Mouse (Mus musculus): ENCODE data around the gene Ncbp1. TPM values are rescaled to one million over a fixed set of nuclear protein-coding genes. Genes with fewer than 3 reads are reported as not detected.

Ncbp1 gene
- polyA plus RNA-seq, 1 experiment: not detected

DNA sequence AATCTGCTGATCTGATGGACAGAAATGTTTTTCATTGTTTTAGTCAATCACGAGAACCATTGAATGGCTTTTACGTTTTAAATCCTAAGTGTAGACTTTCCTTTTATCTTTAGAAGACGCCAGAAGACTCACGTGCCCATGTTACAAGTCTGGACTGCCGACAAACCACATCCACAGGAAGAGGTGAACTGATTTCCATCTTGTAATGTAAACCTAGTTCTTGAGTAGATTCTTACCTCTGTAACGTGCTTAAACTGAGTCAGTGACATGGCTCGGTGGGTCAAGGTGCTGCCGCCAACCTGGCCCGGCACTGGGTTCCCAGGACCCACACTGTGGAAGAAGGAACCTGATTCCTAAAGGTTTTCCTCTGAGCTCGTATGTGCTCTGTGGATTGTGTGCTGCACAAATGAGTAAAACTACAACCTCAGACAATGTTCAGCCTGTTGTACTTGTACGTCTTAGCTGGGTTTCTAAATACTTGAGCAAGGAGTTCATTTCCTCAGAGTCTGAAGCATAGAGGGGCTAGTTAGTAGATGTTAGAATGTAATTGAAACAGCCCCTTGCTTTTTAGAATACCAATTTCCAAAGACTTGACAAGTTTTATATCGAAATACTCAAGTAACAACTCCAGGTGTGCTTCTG is 13.6 kb downstream of the Ncbp1 start:
- H3K4me1 ChIP-seq (ENCODE audit: control insufficient read depth, insufficient read depth, low read length): 0 out of 2 replicates have a peak, but pooled peaks cover 4% of the 10 kb centered on the region
- no peak overlapping the region for H3K4me3 ChIP-seq (ENCODE audit: insufficient read depth, low read depth, low read length)
- TF ChIP-seq POLR2A (IDR thresholded peaks at IDR 0.05; ENCODE audit: insufficient read depth, low read depth, low read length) (no peak), CTCF (IDR thresholded peaks at IDR 0.05; ENCODE audit: insufficient read depth, low read depth, low read length) (no peak)
- H3K27ac ChIP-seq (ENCODE audit: insufficient read depth, low read depth, low read length): no peak overlapping the region
- WGBS: 91% methylated on average over 12 of the region's 12 CpGs

DNA sequence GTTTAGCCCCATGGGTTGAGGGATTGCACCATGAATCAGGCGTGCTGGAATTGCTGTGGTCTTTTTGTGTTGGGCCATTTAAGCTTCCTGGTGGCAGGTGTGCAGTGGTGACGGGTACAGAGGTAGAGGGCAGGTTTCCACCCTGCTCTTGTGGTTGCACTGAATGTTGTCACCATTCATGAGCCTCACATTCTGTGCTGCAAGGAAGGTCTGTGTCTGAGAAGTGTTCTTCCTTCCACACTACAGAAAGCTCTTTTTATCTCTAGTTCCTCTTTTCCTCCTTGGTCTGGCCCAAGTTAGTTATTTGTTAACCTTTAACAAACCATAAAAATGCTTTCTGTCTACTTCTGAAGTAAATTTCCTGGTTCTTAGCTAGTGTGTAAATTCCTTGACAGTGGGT is 25.6 kb downstream of the Ncbp1 start:
- WGBS: 91% methylated on average over 2 of the region's 2 CpGs
- TF ChIP-seq CTCF (IDR thresholded peaks at IDR 0.05; ENCODE audit: insufficient read depth, low read depth, low read length) (no peak), POLR2A (IDR thresholded peaks at IDR 0.05; ENCODE audit: insufficient read depth, low read depth, low read length) (no peak)
- no peak overlapping the region for H3K4me3 ChIP-seq (ENCODE audit: insufficient read depth, low read depth, low read length)
- no peaks in the 10 kb centered on the region for H3K4me1 ChIP-seq (ENCODE audit: control insufficient read depth, insufficient read depth, low read length)
- H3K27ac ChIP-seq (ENCODE audit: insufficient read depth, low read depth, low read length): no peak overlapping the region

DNA sequence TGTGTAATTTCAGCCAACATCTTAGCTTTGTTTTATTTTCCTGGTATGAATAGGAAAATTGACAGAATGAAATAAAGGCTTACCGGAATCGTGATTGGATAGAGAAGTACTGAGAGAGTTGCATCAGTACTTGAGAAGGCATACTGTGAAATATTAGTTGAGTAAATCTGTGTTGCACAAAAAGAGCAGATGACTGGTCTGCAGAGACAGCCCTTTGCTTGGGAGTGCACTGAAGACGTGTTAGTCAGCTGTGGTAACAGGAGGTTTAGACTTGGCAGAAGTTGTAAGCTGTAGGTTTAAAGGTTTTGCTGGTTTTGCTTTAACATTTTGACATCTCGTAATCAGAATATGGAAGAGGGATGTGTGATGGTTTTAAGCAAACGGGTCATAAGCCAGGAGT is 27.4 kb downstream of the Ncbp1 start:
- WGBS: 92% methylated on average over 5 of the region's 5 CpGs
- no peak for TF ChIP-seq POLR2A (IDR thresholded peaks at IDR 0.05; ENCODE audit: insufficient read depth, low read depth, low read length)
- no peak for TF ChIP-seq CTCF (IDR thresholded peaks at IDR 0.05; ENCODE audit: insufficient read depth, low read depth, low read length)
- H3K4me3 ChIP-seq (ENCODE audit: insufficient read depth, low read depth, low read length): no peak overlapping the region

DNA sequence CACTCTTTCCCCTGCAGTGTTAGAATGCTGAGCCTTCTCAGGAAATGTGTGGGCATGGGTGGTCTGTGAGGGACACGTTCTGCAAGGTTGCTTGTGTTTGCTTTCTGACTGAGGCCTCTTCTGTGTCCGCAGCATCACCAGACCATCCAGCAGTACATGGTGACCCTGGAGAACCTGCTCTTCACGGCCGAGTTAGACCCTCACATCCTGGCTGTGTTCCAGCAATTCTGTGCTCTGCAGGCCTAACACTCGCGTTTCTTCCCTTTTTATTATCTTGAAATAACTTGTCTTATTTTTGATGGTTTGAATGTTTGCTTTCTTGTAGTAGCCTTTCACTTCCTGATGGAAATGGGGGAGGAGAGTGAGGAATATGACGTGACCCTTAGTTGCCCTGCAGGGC is 33.3 kb downstream of the Ncbp1 start:
- TF ChIP-seq POLR2A (IDR thresholded peaks at IDR 0.05; ENCODE audit: insufficient read depth, low read depth, low read length) (no peak), CTCF (IDR thresholded peaks at IDR 0.05; ENCODE audit: insufficient read depth, low read depth, low read length) (no peak)
- H3K27ac ChIP-seq (ENCODE audit: insufficient read depth, low read depth, low read length): no peak overlapping the region
- H3K4me1 ChIP-seq (ENCODE audit: control insufficient read depth, insufficient read depth, low read length): no peaks in the 10 kb centered on the region
- WGBS: 65% methylated on average over 7 of the region's 7 CpGs
- H3K4me3 ChIP-seq (ENCODE audit: insufficient read depth, low read depth, low read length): no peak overlapping the region

More for the DNA sequence above, 27.4 kb downstream of the Ncbp1 start:
- Histone ChIP-seq H3K4me1 (ENCODE audit: control insufficient read depth, insufficient read depth, low read length) (no peaks in the 10 kb centered on the region), H3K27ac (ENCODE audit: insufficient read depth, low read depth, low read length) (no peak overlapping the region)

DNA sequence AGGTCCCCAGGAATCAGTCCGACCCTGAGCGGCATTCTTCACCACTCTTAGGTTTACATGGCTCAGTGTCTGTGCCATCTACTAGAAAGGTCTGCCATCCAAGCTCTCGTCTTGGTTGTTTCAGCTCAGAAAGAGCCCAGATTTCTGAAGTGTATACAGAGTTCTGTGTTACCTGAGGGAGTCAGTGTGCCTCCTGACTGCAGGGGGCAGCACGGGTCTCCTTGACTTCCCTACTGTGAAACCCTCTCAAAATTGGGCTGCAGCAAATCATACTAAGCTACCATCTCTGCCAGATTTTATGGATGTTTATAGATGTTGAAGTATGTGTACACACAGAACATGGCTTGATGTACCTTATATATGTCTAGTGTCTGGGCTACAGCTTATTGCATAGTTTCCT is 37.9 kb downstream of the Ncbp1 start:
- Histone ChIP-seq H3K4me1 (ENCODE audit: control insufficient read depth, insufficient read depth, low read length) (peaks cover 8% of the 10 kb centered on the region; the same call in 1 of the 2 replicates), H3K4me3 (ENCODE audit: insufficient read depth, low read depth, low read length) (no peak overlapping the region), H3K27ac (ENCODE audit: insufficient read depth, low read depth, low read length) (no peak overlapping the region)
- TF ChIP-seq CTCF (IDR thresholded peaks at IDR 0.05; ENCODE audit: insufficient read depth, low read depth, low read length) (no peak), POLR2A (IDR thresholded peaks at IDR 0.05; ENCODE audit: insufficient read depth, low read depth, low read length) (no peak)
- 79% methylated on average over 4 of the region's 4 CpGs for WGBS

DNA sequence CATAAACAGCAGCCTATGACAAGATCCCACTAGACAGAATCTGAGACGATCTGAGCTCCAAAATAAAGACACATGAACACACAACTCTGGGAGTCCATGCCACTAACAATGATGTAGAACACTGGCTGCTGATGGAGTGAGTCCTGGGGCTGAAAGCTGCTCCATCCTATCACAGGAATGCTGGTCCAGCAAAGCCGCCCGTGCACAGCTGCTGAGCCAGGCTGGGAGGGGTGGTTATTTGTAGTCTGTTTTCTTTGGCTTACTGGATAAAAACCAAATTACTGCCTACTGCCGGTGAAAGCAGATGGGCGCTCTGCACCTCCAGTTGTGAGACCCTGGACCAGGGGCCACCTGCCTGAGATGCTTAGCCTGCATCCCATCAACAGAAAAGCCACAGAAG is 38.6 kb downstream of the Ncbp1 start:
- H3K4me3 ChIP-seq (ENCODE audit: insufficient read depth, low read depth, low read length): no peak overlapping the region
- H3K4me1 ChIP-seq (ENCODE audit: control insufficient read depth, insufficient read depth, low read length): peaks cover 8% of the 10 kb centered on the region; the same call in 1 of the 2 replicates
- no peak for TF ChIP-seq POLR2A (IDR thresholded peaks at IDR 0.05; ENCODE audit: insufficient read depth, low read depth, low read length)
- no peak for TF ChIP-seq CTCF (IDR thresholded peaks at IDR 0.05; ENCODE audit: insufficient read depth, low read depth, low read length)
- no peak overlapping the region for H3K27ac ChIP-seq (ENCODE audit: insufficient read depth, low read depth, low read length)
- WGBS: 33% methylated on average over 5 of the region's 5 CpGs

DNA sequence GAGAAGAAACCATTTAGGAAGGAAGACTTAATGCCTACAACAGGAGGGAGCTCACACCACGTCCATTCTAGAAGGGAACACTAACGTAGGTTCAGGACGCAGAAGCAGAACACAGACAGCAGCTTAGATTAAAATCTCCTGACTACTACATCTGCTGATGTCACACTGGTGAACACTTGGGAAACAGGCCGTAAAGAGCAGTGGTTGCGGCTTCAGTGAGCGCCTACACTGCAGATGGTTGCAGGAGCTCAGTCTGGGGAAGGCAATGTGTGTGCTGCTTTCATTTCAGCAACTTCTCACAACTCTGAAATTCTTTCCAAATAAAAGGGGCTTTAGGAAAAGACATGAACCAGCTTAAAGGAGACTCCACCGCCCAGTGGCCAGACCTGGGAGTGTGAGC is 39.1 kb downstream of the Ncbp1 start:
- TF ChIP-seq POLR2A (IDR thresholded peaks at IDR 0.05; ENCODE audit: insufficient read depth, low read depth, low read length): no peak
- TF ChIP-seq CTCF (IDR thresholded peaks at IDR 0.05; ENCODE audit: insufficient read depth, low read depth, low read length): no peak
- Histone ChIP-seq H3K4me1 (ENCODE audit: control insufficient read depth, insufficient read depth, low read length) (peaks cover 8% of the 10 kb centered on the region; the same call in 1 of the 2 replicates), H3K27ac (ENCODE audit: insufficient read depth, low read depth, low read length) (no peak overlapping the region), H3K4me3 (ENCODE audit: insufficient read depth, low read depth, low read length) (no peak overlapping the region)
- 79% methylated on average over 7 of the region's 7 CpGs for WGBS

DNA sequence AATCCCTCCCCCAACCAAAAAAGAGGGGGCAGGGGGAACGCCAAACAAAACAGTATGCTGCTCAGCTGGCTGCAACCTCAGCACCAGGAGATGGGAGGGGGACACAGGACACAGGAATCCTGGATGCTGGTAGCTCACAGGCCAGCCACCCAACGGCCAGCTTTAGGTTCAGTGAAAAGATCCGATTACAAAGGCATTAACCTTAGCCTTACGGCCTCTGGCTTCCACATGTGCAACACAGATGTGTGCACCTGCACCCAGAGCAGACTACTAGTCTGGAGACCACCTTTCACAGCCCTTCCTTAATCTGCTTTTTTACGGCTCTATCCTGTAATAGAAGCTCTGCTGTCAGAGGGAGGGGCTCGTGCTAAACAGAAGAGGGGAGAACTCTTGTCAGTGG is 42.8 kb downstream of the Ncbp1 start:
- Histone ChIP-seq H3K4me1 (ENCODE audit: control insufficient read depth, insufficient read depth, low read length) (peaks cover 8% of the 10 kb centered on the region; the same call in 1 of the 2 replicates), H3K27ac (ENCODE audit: insufficient read depth, low read depth, low read length) (no peak overlapping the region), H3K4me3 (ENCODE audit: insufficient read depth, low read depth, low read length) (no peak overlapping the region)
- WGBS: 75% methylated on average over 6 of the region's 6 CpGs
- TF ChIP-seq POLR2A (IDR thresholded peaks at IDR 0.05; ENCODE audit: insufficient read depth, low read depth, low read length) (no peak), CTCF (IDR thresholded peaks at IDR 0.05; ENCODE audit: insufficient read depth, low read depth, low read length) (no peak)

DNA sequence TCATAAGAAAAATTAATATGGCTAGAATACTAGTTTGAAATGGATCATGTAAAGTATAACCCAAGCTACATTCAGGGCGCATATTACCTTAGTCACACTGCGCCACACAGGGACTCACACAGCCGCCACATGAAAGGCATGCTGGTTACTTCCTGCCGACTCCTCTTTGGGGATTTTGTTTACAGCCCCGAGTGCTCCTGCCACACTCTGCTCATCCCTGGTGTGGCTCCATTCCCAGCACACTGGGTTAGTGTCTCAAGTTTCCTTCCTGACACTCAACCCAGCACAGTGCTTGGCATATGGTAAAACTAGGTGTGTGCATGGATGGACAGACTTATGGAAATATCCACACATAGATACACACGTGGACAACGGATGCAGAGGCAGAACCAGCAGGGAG is 43.8 kb downstream of the Ncbp1 start:
- Histone ChIP-seq H3K4me1 (ENCODE audit: control insufficient read depth, insufficient read depth, low read length) (peaks cover 4% of the 10 kb centered on the region; the same call in 1 of the 2 replicates), H3K4me3 (ENCODE audit: insufficient read depth, low read depth, low read length) (no peak overlapping the region), H3K27ac (ENCODE audit: insufficient read depth, low read depth, low read length) (no peak overlapping the region)
- WGBS: 86% methylated on average over 7 of the region's 7 CpGs
- TF ChIP-seq CTCF (IDR thresholded peaks at IDR 0.05; ENCODE audit: insufficient read depth, low read depth, low read length) (no peak), POLR2A (IDR thresholded peaks at IDR 0.05; ENCODE audit: insufficient read depth, low read depth, low read length) (no peak)

Measured in olfactory bulb, adult 2 months (tissue).